28 mouse cellular contexts compared by ENCODE assay signal in the genomic region with DNA sequence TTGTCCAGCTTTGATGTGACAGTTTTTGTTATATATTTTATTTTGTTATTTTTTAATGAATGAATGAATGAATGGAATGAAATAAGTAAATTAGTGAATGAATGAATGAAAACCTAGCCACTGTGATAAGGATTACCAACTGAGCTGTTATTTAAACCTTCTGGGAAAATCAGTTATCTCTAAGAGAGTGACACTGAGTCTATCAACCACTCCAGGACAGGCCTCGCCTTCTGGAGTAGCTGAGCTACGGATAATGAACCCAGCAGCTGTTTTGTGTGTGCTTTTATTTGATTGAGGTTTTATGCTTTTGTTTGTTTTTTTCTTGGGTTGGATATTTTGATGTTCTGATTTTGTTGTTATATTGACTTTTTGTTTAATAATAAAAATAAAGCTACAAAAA. TPM values are rescaled to one million over a fixed set of nuclear protein-coding genes. Genes with fewer than 3 reads are reported as not detected.
DNase-seq lines count a peak whose midpoint lies in the region; ATAC-seq and TF ChIP-seq lines count a peak whose summit lies in the region.
"Had no signal": no experiment of that assay in that cellular context is flagged by ENCODE, and none has a peak within 500 bp of the region (broad histone marks: within the 10 kb centered on the region; RNA-seq: fewer than 3 reads in every experiment).

No protein-coding gene starts in this region.

- H3K4me3 ChIP-seq in liver, postnatal 0 days (ENCODE audit: low read depth, low read length): no peak overlapping the region
- no peak overlapping the region for H3K4me3 ChIP-seq in liver, embryonic 12.5 days
- H3K4me3 ChIP-seq in liver, embryonic 14.5 days (ENCODE audit: insufficient read depth in 1 of 2, low read depth in 2 of 2, low read length in 2 of 2): no peak overlapping the region
- no peak overlapping the region for H3K4me3 ChIP-seq in liver, embryonic 16.5 days (ENCODE audit: low read depth, low read length)
- H3K4me3 ChIP-seq: embryonic facial prominence, embryonic 10.5 days; embryonic facial prominence, embryonic 12.5 days; forebrain, embryonic 13.5 days; forebrain, embryonic 15.5 days had no signal

- TF ChIP-seq CTCF in liver, postnatal 0 days (IDR thresholded peaks at IDR 0.05; ENCODE audit: low read depth): no peak
- no peak for TF ChIP-seq CTCF in liver, embryonic 14.5 days (IDR thresholded peaks at IDR 0.05; ENCODE audit: low read depth)

- no peak overlapping the region for H3K4me2 ChIP-seq in liver, postnatal 0 days (ENCODE audit: low read depth, low read length)
- no peak overlapping the region for H3K4me2 ChIP-seq in liver, embryonic 12.5 days
- H3K4me2 ChIP-seq in liver, embryonic 14.5 days (ENCODE audit: low read depth): no peak overlapping the region
- H3K4me2 ChIP-seq in liver, embryonic 16.5 days (ENCODE audit: low read depth, low read length): no peak overlapping the region
- H3K4me2 ChIP-seq: embryonic facial prominence, embryonic 12.5 days; forebrain, embryonic 13.5 days; forebrain, embryonic 15.5 days had no signal

- DNase-seq in liver: peak; percentile 41
- DNase-seq in liver, postnatal 0 days: no peak
- DNase-seq in liver, embryonic 14.5 days (ENCODE audit: low read depth in 3 of 3, low spot score in 3 of 3): peak in 2 of 3 experiments; percentile 28 to 40
- DNase-seq in layer of hippocampus, postnatal 10 days (ENCODE audit: low spot score in 2 of 2): no peak
- no peak for DNase-seq in cerebellum, adult 8-10 months
- no peak for DNase-seq in heart, adult 8-10 months (ENCODE audit: low spot score)
- DNase-seq: adrenal gland, adult 2 months; adrenal gland, postnatal 10 days; adrenal gland, postnatal 25 days; B cell, adult 2 months; cerebellum, adult 11-12 months; cerebellum, adult 2 months; cerebellum, adult 9-11 months; cerebellum, postnatal 14 days; forebrain, postnatal 0 days had no signal

- H3K4me1 ChIP-seq in liver, postnatal 0 days (ENCODE audit: insufficient read depth): peaks cover 6% of the 10 kb centered on the region
- H3K4me1 ChIP-seq in liver, embryonic 12.5 days: peaks cover 48% of the 10 kb centered on the region
- H3K4me1 ChIP-seq in liver, embryonic 14.5 days (replicated peaks; ENCODE audit: control insufficient read depth in 2 of 2, insufficient read depth in 2 of 2, low read length in 1 of 2): peaks cover 7 to 23% of the 10 kb centered on the region in 2 experiments
- peaks cover 14% of the 10 kb centered on the region for H3K4me1 ChIP-seq in liver, embryonic 16.5 days (ENCODE audit: control insufficient read depth, low read depth, low read length)
- H3K4me1 ChIP-seq: embryonic facial prominence, embryonic 10.5 days; embryonic facial prominence, embryonic 12.5 days; forebrain, embryonic 13.5 days; forebrain, embryonic 15.5 days had no signal

- ATAC-seq in liver, postnatal 0 days: no peak
- peak; percentile 82; the same call in 1 of the 2 replicates for ATAC-seq in liver, embryonic 12.5 days
- peak; percentile 61 for ATAC-seq in liver, embryonic 14.5 days (ENCODE audit: insufficient read depth)
- ATAC-seq in liver, embryonic 16.5 days (ENCODE audit: low read depth): peak; percentile 71
- ATAC-seq: activated CD4-positive, CD25-positive, alpha-beta regulatory T cell, adult 4 months; CD4-positive, CD25-positive, alpha-beta regulatory T cell, adult 4 months; forebrain, embryonic 13.5 days; forebrain, embryonic 15.5 days; forebrain, postnatal 0 days; Patski had no signal

- no peaks in the 10 kb centered on the region for H3K27me3 ChIP-seq in liver, postnatal 0 days (ENCODE audit: insufficient read depth, low read length)
- no peaks in the 10 kb centered on the region; the same call in 1 of the 2 replicates for H3K27me3 ChIP-seq in liver, embryonic 12.5 days (replicated peaks)
- no peaks in the 10 kb centered on the region for H3K27me3 ChIP-seq in liver, embryonic 14.5 days (ENCODE audit: control insufficient read depth, insufficient read depth, low read length)
- H3K27me3 ChIP-seq in liver, embryonic 16.5 days (ENCODE audit: control insufficient read depth, insufficient read depth, low read depth, low read length): no peaks in the 10 kb centered on the region
- H3K27me3 ChIP-seq: CH12.LX; embryonic facial prominence, embryonic 12.5 days; forebrain, embryonic 13.5 days; forebrain, embryonic 15.5 days had no signal

- TF ChIP-seq EP300 in liver, postnatal 0 days (IDR thresholded peaks at IDR 0.05; ENCODE audit: low read depth): no peak
- peak; percentile 68 for TF ChIP-seq EP300 in liver, embryonic 14.5 days (IDR thresholded peaks at IDR 0.05; ENCODE audit: low read depth)

- no peak overlapping the region for H3K9ac ChIP-seq in liver, postnatal 0 days (replicated peaks)
- H3K9ac ChIP-seq in liver, embryonic 12.5 days: no peak overlapping the region
- H3K9ac ChIP-seq in liver, embryonic 14.5 days (replicated peaks): no peak overlapping the region
- no peak overlapping the region for H3K9ac ChIP-seq in liver, embryonic 16.5 days (ENCODE audit: low read depth, low read length)
- H3K9ac ChIP-seq: embryonic facial prominence, embryonic 12.5 days; forebrain, embryonic 13.5 days; forebrain, embryonic 15.5 days; forebrain, postnatal 0 days had no signal

- WGBS in liver, postnatal 0 days (ENCODE audit: insufficient replicate concordance): 51% methylated on average over 2 of the region's 2 CpGs
- WGBS in liver, embryonic 12.5 days (ENCODE audit: insufficient replicate concordance): 12% methylated on average over 2 of the region's 2 CpGs
- WGBS in liver, embryonic 14.5 days (ENCODE audit: insufficient replicate concordance): 19% methylated on average over 2 of the region's 2 CpGs
- 8% methylated on average over 2 of the region's 2 CpGs for WGBS in liver, embryonic 16.5 days (ENCODE audit: insufficient replicate concordance)

- no peaks in the 10 kb centered on the region for H3K36me3 ChIP-seq in liver, postnatal 0 days (replicated peaks; ENCODE audit: insufficient read depth, low read length)
- H3K36me3 ChIP-seq in liver, embryonic 12.5 days: no peaks in the 10 kb centered on the region
- no peaks in the 10 kb centered on the region for H3K36me3 ChIP-seq in liver, embryonic 14.5 days (replicated peaks; ENCODE audit: control insufficient read depth, insufficient read depth, low read depth)
- no peaks in the 10 kb centered on the region for H3K36me3 ChIP-seq in liver, embryonic 16.5 days (ENCODE audit: control insufficient read depth, insufficient read depth)
- H3K36me3 ChIP-seq: embryonic facial prominence, embryonic 10.5 days; embryonic facial prominence, embryonic 12.5 days; forebrain, embryonic 15.5 days; G1E had no signal

- H3K9me3 ChIP-seq in liver, postnatal 0 days (ENCODE audit: low read length): no peaks in the 10 kb centered on the region
- H3K9me3 ChIP-seq in liver, embryonic 12.5 days (replicated peaks): no peaks in the 10 kb centered on the region
- H3K9me3 ChIP-seq in liver, embryonic 14.5 days (ENCODE audit: control insufficient read depth, low read length): no peaks in the 10 kb centered on the region
- H3K9me3 ChIP-seq in liver, embryonic 16.5 days (replicated peaks; ENCODE audit: control insufficient read depth, low read length): no peaks in the 10 kb centered on the region
- H3K9me3 ChIP-seq: embryonic facial prominence, embryonic 10.5 days; embryonic facial prominence, embryonic 12.5 days; forebrain, embryonic 13.5 days; forebrain, embryonic 15.5 days; G1E had no signal

- no peak overlapping the region for H3K27ac ChIP-seq in liver, postnatal 0 days (ENCODE audit: low read depth)
- H3K27ac ChIP-seq in liver, embryonic 12.5 days: no peak overlapping the region
- no peak overlapping the region for H3K27ac ChIP-seq in liver, embryonic 14.5 days
- no peak overlapping the region for H3K27ac ChIP-seq in liver, embryonic 16.5 days (ENCODE audit: low read length)
- H3K27ac ChIP-seq: embryonic facial prominence, embryonic 10.5 days; embryonic facial prominence, embryonic 12.5 days; forebrain, embryonic 13.5 days; forebrain, embryonic 15.5 days had no signal

RNA-seq across cellular contexts. Expression of gene Fasl, which starts 17.0 kb away (rescaled TPM):
- polyA plus RNA-seq in liver, postnatal 0 days (2015; fragmentation: Nextera tagmentation; extraction: Ambion mirVana): 0.08 and 0.19 TPM in 2 replicates
- not detected in 2 replicates for polyA plus RNA-seq in liver, embryonic 12.5 days (2016; fragmentation: Nextera tagmentation; extraction: Ambion mirVana)
- 0.03 and 0.11 TPM in 2 replicates for polyA plus RNA-seq in liver, embryonic 14.5 days (2012; rRNA removed)
- polyA plus RNA-seq in liver, embryonic 14.5 days (2014; fragmentation: Nextera tagmentation; extraction: Ambion mirVana): not detected in 2 replicates
- polyA plus RNA-seq in liver, embryonic 16.5 days (2015; fragmentation: Nextera tagmentation; extraction: Ambion mirVana): 0.08 and 0.09 TPM in 2 replicates
- total RNA-seq in layer of hippocampus, postnatal 10 days (2021): under 1 TPM; 0.33 to 0.62 TPM
- not detected for total RNA-seq in heart, adult 8-10 months (2022)
- total RNA-seq: adrenal gland, adult 2 months; adrenal gland, postnatal 10 days; adrenal gland, postnatal 25 days; adrenal gland, postnatal 4 days had no signal
- polyA plus RNA-seq: adrenal gland, adult 2 months; embryonic facial prominence, embryonic 10.5 days; embryonic facial prominence, embryonic 12.5 days; embryonic facial prominence, embryonic 14.5 days; forebrain, embryonic 13.5 days; forebrain, postnatal 0 days; G1E; Patski had no signal

Comparison
In these comparisons a context has a peak if more than half of its experiments do, and no peak if none do; other contexts are left out.
1. DNase-seq: peak in liver (single experiment) and liver, embryonic 14.5 days (2 of 3); none in liver, postnatal 0 days (single experiment), layer of hippocampus, postnatal 10 days (0 of 2), cerebellum, adult 8-10 months (single experiment) and heart, adult 8-10 months (single experiment).